Mouse (Mus musculus) 416B (cell line): Measurements from ENCODE around the gene Cfap77.

Experiments used
- DNase-seq: peaks from one replicate; pipeline ENCODE4 v3.0.0; 2011; ENCODE audit warnings: low read depth

Cfap77 gene

DNA sequence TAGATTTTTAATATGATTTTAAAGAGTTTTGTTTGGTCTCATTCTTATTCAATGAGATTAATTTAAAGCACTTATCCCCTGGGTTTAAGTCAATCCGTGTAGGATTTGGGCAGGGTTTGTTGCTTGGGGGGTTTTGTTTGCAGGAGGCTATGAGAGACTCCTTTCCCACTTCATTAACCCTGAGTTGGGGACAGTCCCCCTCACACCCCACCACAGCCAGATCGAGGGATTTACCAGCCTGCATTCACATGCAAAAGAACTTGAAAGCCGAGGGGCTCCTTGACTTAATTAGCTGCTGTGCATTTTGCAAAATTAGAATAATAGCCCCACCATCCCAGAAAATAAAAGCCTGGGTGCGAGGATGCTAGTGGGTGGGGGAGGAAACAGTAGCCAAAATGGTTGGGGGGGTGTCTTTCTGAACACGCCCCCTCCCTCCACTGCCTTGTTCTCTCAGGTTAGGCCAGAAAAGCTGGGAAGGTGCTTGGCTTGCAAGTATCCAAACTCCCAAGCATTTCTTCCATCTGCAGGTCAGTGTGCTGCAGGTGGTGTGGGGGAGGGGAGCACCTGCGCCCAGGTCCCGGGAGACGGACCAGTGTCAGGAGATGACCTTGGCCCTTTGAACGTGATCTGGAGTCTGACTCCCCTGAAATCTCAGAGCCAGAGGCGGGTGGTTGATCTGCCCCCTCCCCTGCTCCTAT, 147.0 kb downstream of the Cfap77 start:
- DNase-seq = no peak

DNA sequence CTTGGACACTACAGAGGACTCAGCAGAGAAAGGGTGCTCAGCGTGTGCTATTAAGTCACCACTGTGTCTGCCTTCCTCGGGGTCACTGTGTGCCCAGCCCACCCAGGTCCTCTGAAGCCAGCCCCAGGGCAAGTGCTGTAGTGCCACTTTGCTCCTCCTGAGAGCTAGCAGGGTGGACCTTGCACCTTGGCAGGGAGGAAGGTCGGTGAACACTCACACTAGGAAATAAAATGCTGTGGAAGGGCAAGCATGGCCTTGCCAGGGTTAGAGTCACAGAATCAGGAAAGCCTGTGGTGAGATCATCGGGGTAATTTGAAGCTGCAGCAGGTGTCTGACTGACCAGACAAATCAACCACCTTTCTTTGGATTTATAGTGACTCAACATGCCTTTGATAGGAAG, 149.3 kb downstream of the Cfap77 start:
- no peak for DNase-seq

DNA sequence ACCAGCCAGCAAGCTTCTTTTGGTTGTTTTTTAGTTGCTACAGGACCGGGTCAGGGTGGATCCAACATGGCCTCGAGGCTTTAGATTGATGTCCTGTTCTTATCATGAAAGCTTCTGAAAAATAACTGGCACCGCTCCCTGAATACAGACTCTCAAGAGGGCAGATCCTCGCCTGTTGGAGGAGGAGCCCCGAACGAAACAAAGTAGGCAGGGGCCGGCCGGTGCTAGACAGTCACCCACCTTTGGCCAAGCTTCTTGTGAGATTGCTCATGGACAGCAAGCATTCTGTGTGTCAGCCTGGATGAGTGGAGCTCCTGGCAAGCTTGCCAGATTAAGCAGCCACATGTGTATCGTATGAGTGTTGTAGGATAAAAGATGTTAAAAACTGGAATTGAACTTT, 150.1 kb downstream of the Cfap77 start:
- no peak for DNase-seq

DNA sequence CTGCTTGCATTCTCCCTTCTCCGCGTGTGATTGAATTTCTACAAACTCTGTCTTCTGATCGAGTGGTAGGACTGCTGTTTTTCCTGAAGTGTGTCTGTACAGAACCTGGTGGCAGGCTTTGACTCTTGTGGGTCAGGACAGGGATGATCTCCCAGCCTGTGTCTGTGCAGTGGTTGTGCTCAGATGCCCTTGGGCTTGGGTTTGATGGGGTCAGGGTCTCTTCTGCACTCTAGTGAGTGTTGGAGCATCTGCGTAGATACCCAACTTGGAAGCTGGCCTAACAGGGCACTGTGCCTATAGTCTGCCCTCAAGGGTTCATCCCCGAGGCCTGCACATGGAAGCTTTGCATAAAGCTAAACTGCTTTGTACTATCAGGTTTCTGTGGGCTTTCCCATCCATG, 151.0 kb downstream of the Cfap77 start:
- DNase-seq = no peak

DNA sequence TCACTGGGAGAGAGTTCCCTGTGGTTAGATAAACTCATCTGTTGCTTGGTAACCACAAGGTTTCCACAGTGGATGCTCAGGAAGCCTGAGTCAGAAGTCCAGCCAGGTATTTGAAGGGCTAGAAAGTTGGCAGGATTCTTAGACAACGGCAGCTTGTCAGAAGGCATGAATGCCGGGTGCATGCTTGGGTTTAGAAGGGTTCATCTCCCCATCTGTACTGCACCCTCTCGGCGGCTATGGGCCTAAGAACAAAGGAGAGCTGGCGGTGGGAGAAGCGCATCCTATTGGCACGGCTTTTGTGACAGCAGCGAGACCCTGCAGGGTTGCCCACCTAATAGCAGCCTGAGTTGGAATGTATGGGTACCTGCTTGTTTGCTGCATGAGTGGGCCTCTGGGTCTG, 152.6 kb downstream of the Cfap77 start:
- DNase-seq = no peak

DNA sequence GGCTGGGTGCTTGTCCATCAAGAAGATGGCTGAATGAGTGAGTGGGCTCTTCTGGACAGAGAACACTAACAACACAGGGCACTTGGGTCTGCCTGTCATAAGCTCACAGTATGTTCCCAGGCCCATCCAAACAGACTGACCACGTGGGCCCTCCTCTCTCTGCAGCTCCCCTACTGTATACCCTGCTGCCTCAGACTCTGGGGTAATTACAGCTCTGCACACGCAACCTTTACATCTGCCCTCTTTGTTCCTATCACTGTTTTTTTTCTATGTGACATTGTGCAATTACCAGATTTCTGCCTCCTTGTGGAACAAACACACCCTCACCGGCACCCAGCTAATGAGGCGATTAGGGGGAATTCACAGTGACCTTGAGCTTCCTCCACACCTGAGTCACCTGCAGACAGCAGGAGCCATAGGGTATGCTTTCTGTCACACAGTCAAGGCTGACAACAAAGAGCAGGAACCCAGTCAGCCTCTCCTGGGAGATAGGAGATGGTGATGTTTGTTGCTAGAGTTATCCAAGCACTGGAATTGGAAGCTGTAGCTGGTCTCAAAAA, 157.4 kb downstream of the Cfap77 start:
- no peak for DNase-seq

DNA sequence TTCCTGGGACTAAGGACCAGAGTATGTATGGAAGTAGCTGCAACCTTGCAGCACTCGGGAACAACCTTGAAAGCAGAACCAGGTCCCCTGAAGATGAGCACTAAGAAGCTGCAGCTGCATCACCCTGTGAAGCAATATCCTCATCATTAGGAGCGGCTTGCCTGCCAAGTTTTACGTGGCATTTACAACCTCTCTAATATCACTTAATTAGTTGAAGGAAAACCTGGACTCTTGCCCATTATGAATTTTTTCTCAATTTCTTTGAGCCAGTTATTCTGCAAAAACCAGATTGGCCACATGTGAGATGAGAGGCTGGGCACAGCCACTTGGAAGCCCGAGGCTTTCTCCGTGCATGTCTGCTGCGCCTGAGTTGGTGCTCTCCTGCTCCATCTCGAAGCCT, 159.0 kb downstream of the Cfap77 start:
- no peak for DNase-seq

DNA sequence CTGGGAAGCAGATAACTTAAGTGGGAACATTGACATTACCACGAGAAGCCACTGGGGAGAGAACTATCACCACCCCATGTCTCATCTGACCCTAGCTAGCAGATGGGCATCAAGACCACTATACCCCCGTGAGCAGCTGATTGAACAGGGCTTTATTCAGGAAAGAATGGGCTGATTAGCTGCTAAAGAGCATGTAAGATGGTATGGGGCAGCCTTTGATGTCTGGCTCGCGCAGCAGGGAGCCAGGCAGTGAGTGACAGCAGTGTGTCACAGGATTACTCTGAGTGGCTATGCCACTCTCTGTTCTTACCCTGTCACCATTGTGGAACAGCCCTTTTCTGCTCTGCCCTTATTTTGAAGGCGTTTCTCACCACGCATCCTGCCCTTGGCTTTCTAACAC, 161.3 kb downstream of the Cfap77 start:
- DNase-seq = no peak

DNA sequence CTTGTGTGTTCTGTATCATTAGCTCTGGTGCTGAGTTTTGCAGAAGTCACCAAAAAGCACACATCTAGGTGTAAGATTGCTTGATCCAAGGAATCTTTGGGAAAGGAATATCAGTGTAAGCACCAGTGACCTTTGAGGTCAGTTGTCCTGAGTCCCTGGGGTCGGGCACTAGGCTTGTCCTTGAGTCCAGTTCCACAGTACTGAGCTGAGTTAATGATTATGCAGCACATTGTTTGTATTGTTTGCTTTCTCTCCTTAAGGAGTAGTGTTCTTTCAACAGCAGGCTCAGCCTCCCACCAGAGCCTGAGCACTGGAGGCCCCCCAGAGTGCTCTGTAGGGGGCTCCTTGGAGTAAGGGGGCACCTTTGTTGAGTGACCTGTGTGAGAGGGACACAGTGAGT, 162.1 kb downstream of the Cfap77 start:
- no peak for DNase-seq

DNA sequence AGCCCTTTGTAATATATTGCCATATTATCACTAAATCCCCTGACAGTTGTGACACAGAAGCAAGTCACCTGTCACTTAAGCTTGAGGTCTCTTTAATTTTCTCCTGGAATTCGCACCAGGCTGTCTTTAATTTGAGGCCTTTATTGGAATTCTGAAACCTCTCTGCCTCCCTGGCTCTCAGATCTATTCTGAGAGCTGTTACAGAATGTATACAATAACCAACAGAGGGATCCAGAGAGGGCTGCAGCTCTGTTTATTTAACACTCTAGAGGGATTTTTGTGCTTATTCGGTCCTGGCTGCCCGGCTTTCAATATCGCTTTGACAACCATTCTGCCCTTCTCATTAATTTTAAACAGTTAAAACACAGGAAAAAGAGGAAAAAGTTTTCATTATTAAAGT, 170.0 kb downstream of the Cfap77 start:
- no peak for DNase-seq

DNA sequence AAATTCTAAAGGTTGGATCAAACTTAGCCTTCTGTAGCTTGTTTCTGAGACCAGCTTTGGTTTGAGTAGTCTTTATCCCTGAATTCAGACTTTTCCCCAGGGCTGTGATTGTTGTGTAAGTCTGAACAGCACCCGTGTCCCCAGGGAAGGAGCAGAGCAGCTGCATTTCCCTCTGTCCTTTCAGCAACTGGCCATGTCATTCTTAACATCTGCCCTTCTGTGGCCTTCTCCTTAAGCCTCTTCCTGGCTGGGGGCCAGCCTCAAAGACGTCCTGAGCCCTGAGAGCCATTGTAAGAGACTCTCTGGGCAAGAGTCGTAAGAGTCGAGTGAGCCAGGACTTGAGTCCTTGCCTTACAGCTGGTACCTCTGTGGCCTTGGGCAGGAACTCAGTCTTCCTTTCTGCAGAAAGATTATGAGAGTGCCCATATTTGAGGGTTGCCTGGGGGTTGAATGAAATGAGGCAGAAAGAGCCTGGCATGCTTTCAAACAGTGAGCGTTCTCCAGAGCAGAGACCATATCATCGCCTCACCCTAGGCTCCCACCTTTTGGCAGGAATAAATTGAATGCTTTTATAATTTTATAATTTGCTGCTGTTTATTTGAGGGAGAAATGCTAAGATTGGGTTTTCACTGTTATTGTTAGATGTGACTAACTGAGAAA, 171.9 kb downstream of the Cfap77 start:
- no peak for DNase-seq

DNA sequence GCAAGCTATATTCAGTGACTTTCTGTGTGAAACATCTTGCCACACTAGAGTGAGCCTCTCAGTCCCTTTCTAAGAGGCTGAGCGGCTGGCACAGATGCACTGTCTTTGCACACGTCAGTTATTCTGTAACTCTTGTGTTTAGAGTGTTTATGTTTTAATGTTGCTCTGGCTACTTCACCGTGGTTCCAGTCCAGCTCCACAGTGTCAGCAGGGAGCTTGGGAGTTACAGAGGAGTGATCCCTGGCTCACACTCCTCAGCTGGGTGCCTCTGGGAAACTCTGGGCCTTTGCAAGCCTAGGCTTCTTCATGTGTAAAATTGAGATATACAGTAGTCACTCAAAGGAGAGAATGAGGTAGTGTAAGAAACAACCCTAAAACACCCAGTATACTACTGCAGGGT, 172.8 kb downstream of the Cfap77 start:
- no peak for DNase-seq

DNA sequence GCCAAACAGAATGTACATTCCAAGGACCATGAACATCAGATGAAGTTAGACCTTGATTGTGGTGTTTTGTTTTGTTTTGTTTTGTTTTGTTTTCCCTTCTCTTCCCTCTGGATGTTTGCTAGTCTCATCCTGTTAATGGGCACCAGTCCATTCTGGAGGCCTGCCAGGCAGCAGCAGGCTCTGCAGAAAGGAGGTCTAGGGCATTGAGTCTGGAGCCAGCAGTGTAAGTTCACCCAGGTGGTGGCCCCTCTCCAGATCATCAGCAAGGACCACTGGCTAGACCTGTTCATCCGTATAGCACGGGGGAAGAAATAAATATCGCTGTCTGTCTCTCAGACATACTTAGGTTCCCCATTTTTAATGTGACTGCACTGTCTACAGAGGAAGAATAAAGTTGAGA, 173.6 kb downstream of the Cfap77 start:
- no peak for DNase-seq
